Mouse (Mus musculus) myocyte (in vitro differentiated cells): ENCODE data around the gene Ascc3.

Experiments used
- CEBPB ChIP-seq: IDR thresholded peaks from 2 replicates; pipeline ENCODE4 v1.6.1; 2011; ENCODE audit warnings: mild to moderate bottlenecking, moderate library complexity; ENCODE audit not compliant: poor library complexity, insufficient read depth, severe bottlenecking
- E2F4 ChIP-seq: IDR thresholded peaks from one replicate; pipeline ENCODE4 v1.6.1; 2011; ENCODE audit warnings: mild to moderate bottlenecking, control low read depth, moderate library complexity; ENCODE audit not compliant: insufficient read depth
- MYOD1 ChIP-seq, 3 experiments: IDR thresholded peaks; one replicate each; pipeline ENCODE4 v1.6.1; 2011; ENCODE audit warnings: control low read depth in 2 of 3, low read depth in 2 of 3, mild to moderate bottlenecking in 2 of 3, moderate library complexity in 1 of 3; ENCODE audit not compliant: insufficient read length in 2 of 3, control insufficient read depth in 1 of 3
- MYOG ChIP-seq, 3 experiments: IDR thresholded peaks; one replicate each; pipeline ENCODE4 v1.6.1; 2011; ENCODE audit warnings: control low read depth in 2 of 3, low read depth in 2 of 3, mild to moderate bottlenecking in 2 of 3; ENCODE audit not compliant: insufficient read length in 2 of 3, control insufficient read depth in 1 of 3, insufficient read depth in 1 of 3
- POLR2A ChIP-seq: IDR thresholded peaks from one replicate; pipeline ENCODE4 v1.6.1; 2011; ENCODE audit warnings: low read depth, mild to moderate bottlenecking, control low read depth, moderate library complexity; ENCODE audit not compliant: insufficient read length
- SRF ChIP-seq: IDR thresholded peaks from one replicate; pipeline ENCODE4 v1.6.1; 2011; ENCODE audit warnings: low read depth; ENCODE audit not compliant: control insufficient read depth, insufficient read length
- TCF12 ChIP-seq: IDR thresholded peaks from one replicate; pipeline ENCODE4 v1.6.1; 2011; ENCODE audit warnings: mild to moderate bottlenecking, control low read depth; ENCODE audit not compliant: poor library complexity, insufficient read depth, severe bottlenecking
- TCF3 ChIP-seq: IDR thresholded peaks from one replicate; pipeline ENCODE4 v1.6.1; 2011; ENCODE audit warnings: low read depth, control low read depth; ENCODE audit not compliant: insufficient read length
- USF1 ChIP-seq: IDR thresholded peaks from one replicate; pipeline ENCODE4 v1.6.1; 2011; ENCODE audit warnings: low read depth, mild to moderate bottlenecking, control low read depth, moderate library complexity

GRCm38 (mm10) chr10:50595340-50595739 is 2.9 kb downstream of the Ascc3 start:
- no peak for TF ChIP-seq USF1
- TF ChIP-seq CEBPB = no peak
- no peak for TF ChIP-seq POLR2A
- no peak for TF ChIP-seq E2F4
- no peak for TF ChIP-seq SRF
- no peak for TF ChIP-seq TCF12
- no peak for TF ChIP-seq MYOG (IDR thresholded peaks at IDR 0.05; ENCODE audit: control insufficient read depth in 1 of 3, insufficient read depth in 1 of 3, insufficient read length in 2 of 3, low read depth in 2 of 3)
- no peak for TF ChIP-seq MYOD1 (IDR thresholded peaks at IDR 0.05; ENCODE audit: control insufficient read depth in 1 of 3, insufficient read length in 2 of 3, low read depth in 2 of 3)
- TF ChIP-seq TCF3 = no peak
